Mouse (Mus musculus) heart, embryonic 10.5 days (tissue): ENCODE results near the gene Cdc42ep3. TPM values are rescaled to one million over a fixed set of nuclear protein-coding genes. Genes with fewer than 3 reads are reported as not detected.

Experiments used
- DNase-seq: peaks from one replicate; pipeline ENCODE4 v3.0.0-alpha.2; 2017; ENCODE audit warnings: low spot score
- H3K27ac ChIP-seq: fragments of 300-500 bp; sonication (generic); 2 replicates; pipeline ENCODE4 v1.5.1; 2016; ENCODE audit warnings: mild to moderate bottlenecking
- H3K27me3 ChIP-seq: fragments of 300-500 bp; sonication (generic); 2 replicates; pipeline ENCODE4 v1.6.1; 2016; ENCODE audit warnings: mild to moderate bottlenecking; ENCODE audit not compliant: poor library complexity, insufficient read depth, severe bottlenecking
- H3K36me3 ChIP-seq: fragments of 300-500 bp; sonication (generic); 2 replicates; pipeline ENCODE4 v1.6.1; 2016; ENCODE audit warnings: mild to moderate bottlenecking, moderate library complexity
- H3K4me1 ChIP-seq: fragments of 300-500 bp; sonication (generic); 2 replicates; pipeline ENCODE4 v1.6.1; 2016; ENCODE audit warnings: mild to moderate bottlenecking
- H3K4me3 ChIP-seq: fragments of 300-500 bp; sonication (generic); 2 replicates; pipeline ENCODE4 v1.5.1; 2016; ENCODE audit warnings: mild to moderate bottlenecking, moderate library complexity
- H3K9me3 ChIP-seq: fragments of 300-500 bp; sonication (generic); 2 replicates; pipeline ENCODE4 v1.6.1; 2016; ENCODE audit warnings: mild to moderate bottlenecking, moderate library complexity
- WGBS: fragments of 180-500 bp; shearing (Covaris S2); methylation state at CpG from one replicate; pipeline ENCODE4 v1.1.7; 2016; 5-methylcytosine and 5-hydroxymethylcytosine counted together
- polyA plus RNA-seq: library from polyadenylated mRNA; unstranded; fragments of >200 nt; fragmentation: Nextera tagmentation; extraction: Ambion mirVana; gene quantifications from 2 replicates; pipeline ENCODE4 v1.2.1, GENCODE M21; 2016

The Cdc42ep3 gene
- polyA plus RNA-seq, result 27.8 and 30.1 TPM in 2 replicates

GRCm38 (mm10) chr17:79354444-79355270, at the start of gene Cdc42ep3:
Cdc42ep3 (minus strand) TSS chr17:79355091.
- H3K4me1 ChIP-seq, result peaks cover 45% of the 10 kb centered on the region
- peak within 1 kb of the TSS; percentile 74 for H3K4me3 ChIP-seq
- H3K9me3 ChIP-seq, result no peaks in the 10 kb centered on the region
- H3K27me3 ChIP-seq, result no peaks in the 10 kb centered on the region
- DNase-seq, result peak; percentile 89
- no peaks in the 10 kb centered on the region for H3K36me3 ChIP-seq
- H3K27ac ChIP-seq, result peak within 1 kb of the TSS; percentile 90
- WGBS, result under 1% methylated on average over 74 of the region's 74 CpGs

- Histone ChIP-seq H3K27ac (no peak overlapping the region), H3K4me1 (peaks cover 5% of the 10 kb centered on the region; the same call in 1 of the 2 replicates), H3K36me3 (no peaks in the 10 kb centered on the region), H3K9me3 (no peaks in the 10 kb centered on the region), H3K4me3 (no peak overlapping the region), H3K27me3 (no peaks in the 10 kb centered on the region)
- DNase-seq, result no peak
- whole genome bisulfite sequencing, result 65% methylated on average over 2 of the region's 2 CpGs
Observed at GRCm38 (mm10) chr17:79400356-79400755, 45.5 kb upstream of the Cdc42ep3 start.

- Histone ChIP-seq H3K36me3 (no peaks in the 10 kb centered on the region), H3K27ac (no peak overlapping the region), H3K4me1 (peaks cover 5% of the 10 kb centered on the region; the same call in 1 of the 2 replicates), H3K9me3 (no peaks in the 10 kb centered on the region), H3K4me3 (no peak overlapping the region), H3K27me3 (no peaks in the 10 kb centered on the region)
- 88% methylated on average over 3 of the region's 3 CpGs for WGBS
- no peak for DNase-seq
Observed at GRCm38 (mm10) chr17:79398416-79398815, 43.5 kb upstream of the Cdc42ep3 start.

GRCm38 (mm10) chr17:79394799-79395198, 39.9 kb upstream of the Cdc42ep3 start:
- DNase-seq, result no peak
- Histone ChIP-seq H3K4me1 (no peaks in the 10 kb centered on the region), H3K36me3 (no peaks in the 10 kb centered on the region), H3K9me3 (no peaks in the 10 kb centered on the region), H3K4me3 (no peak overlapping the region), H3K27me3 (no peaks in the 10 kb centered on the region), H3K27ac (no peak overlapping the region)
- 86% methylated on average over 5 of the region's 5 CpGs for WGBS

- 81% methylated on average over 7 of the region's 7 CpGs for WGBS
- DNase-seq, result no peak
- Histone ChIP-seq H3K27ac (no peak overlapping the region), H3K27me3 (no peaks in the 10 kb centered on the region), H3K36me3 (no peaks in the 10 kb centered on the region), H3K4me3 (no peak overlapping the region), H3K4me1 (no peaks in the 10 kb centered on the region), H3K9me3 (no peaks in the 10 kb centered on the region)
Observed at GRCm38 (mm10) chr17:79393886-79394285, 39.0 kb upstream of the Cdc42ep3 start.

GRCm38 (mm10) chr17:79387465-79388066, 32.7 kb upstream of the Cdc42ep3 start:
- Histone ChIP-seq H3K36me3 (no peaks in the 10 kb centered on the region), H3K4me3 (no peak overlapping the region), H3K27ac (no peak overlapping the region), H3K27me3 (no peaks in the 10 kb centered on the region), H3K9me3 (no peaks in the 10 kb centered on the region), H3K4me1 (no peaks in the 10 kb centered on the region)
- 85% methylated on average over 8 of the region's 8 CpGs for WGBS
- DNase-seq, result no peak

- Histone ChIP-seq H3K4me1 (peaks cover 8% of the 10 kb centered on the region; the same call in 1 of the 2 replicates), H3K9me3 (no peaks in the 10 kb centered on the region), H3K36me3 (no peaks in the 10 kb centered on the region), H3K27me3 (no peaks in the 10 kb centered on the region), H3K27ac (no peak overlapping the region), H3K4me3 (no peak overlapping the region)
- no peak for DNase-seq
- 71% methylated on average over 3 of the region's 3 CpGs for WGBS
Observed at GRCm38 (mm10) chr17:79381485-79381884, 26.6 kb upstream of the Cdc42ep3 start.

GRCm38 (mm10) chr17:79379191-79379590, 24.3 kb upstream of the Cdc42ep3 start:
- Histone ChIP-seq H3K27me3 (no peaks in the 10 kb centered on the region), H3K9me3 (no peaks in the 10 kb centered on the region), H3K36me3 (no peaks in the 10 kb centered on the region), H3K4me3 (no peak overlapping the region), H3K4me1 (peaks cover 8% of the 10 kb centered on the region; the same call in 1 of the 2 replicates), H3K27ac (no peak overlapping the region)
- WGBS, result 63% methylated on average over 5 of the region's 5 CpGs
- DNase-seq, result no peak

- Histone ChIP-seq H3K4me1 (peaks cover 20% of the 10 kb centered on the region), H3K36me3 (no peaks in the 10 kb centered on the region), H3K27ac (no peak overlapping the region), H3K27me3 (no peaks in the 10 kb centered on the region), H3K9me3 (no peaks in the 10 kb centered on the region), H3K4me3 (no peak overlapping the region)
- no peak for DNase-seq
- 66% methylated on average over 6 of the region's 6 CpGs for WGBS
Observed at GRCm38 (mm10) chr17:79376434-79377210, 21.7 kb upstream of the Cdc42ep3 start.

GRCm38 (mm10) chr17:79372973-79373372, 18.1 kb upstream of the Cdc42ep3 start:
- WGBS, result 44% methylated on average over 5 of the region's 5 CpGs
- Histone ChIP-seq H3K36me3 (no peaks in the 10 kb centered on the region), H3K4me3 (no peak overlapping the region), H3K4me1 (peaks cover 12% of the 10 kb centered on the region), H3K9me3 (no peaks in the 10 kb centered on the region), H3K27me3 (no peaks in the 10 kb centered on the region), H3K27ac (peak overlapping the region; percentile 13)
- no peak for DNase-seq

GRCm38 (mm10) chr17:79364749-79365450, 10.0 kb upstream of the Cdc42ep3 start:
- Histone ChIP-seq H3K9me3 (no peaks in the 10 kb centered on the region), H3K36me3 (no peaks in the 10 kb centered on the region), H3K27ac (peak overlapping the region; percentile 29; the same call in 1 of the 2 replicates), H3K4me3 (no peak overlapping the region), H3K27me3 (no peaks in the 10 kb centered on the region), H3K4me1 (no peaks in the 10 kb centered on the region)
- 41% methylated on average over 5 of the region's 5 CpGs for WGBS
- no peak for DNase-seq

- H3K27me3 ChIP-seq, result no peaks in the 10 kb centered on the region
- peak overlapping the region; percentile 90 for H3K27ac ChIP-seq
- WGBS, result 2% methylated on average over 24 of the region's 24 CpGs
- no peaks in the 10 kb centered on the region for H3K36me3 ChIP-seq
- peaks cover 30% of the 10 kb centered on the region for H3K4me1 ChIP-seq
- no peaks in the 10 kb centered on the region for H3K9me3 ChIP-seq
- DNase-seq, result peak; percentile 79
- peak overlapping the region; percentile 74 for H3K4me3 ChIP-seq
Observed at GRCm38 (mm10) chr17:79356071-79356601, 1.2 kb upstream of the Cdc42ep3 start.
